In genomic region chr17:12881216-12881615, GRCm38 (mm10) we compare ENCODE assay signal across 37 mouse cellular contexts. TPM values are rescaled to one million over a fixed set of nuclear protein-coding genes. Genes with fewer than 3 reads are reported as not detected.
DNase-seq lines count a peak whose midpoint lies in the region; ATAC-seq and TF ChIP-seq lines count a peak whose summit lies in the region.
"Had no signal": no experiment of that assay in that cellular context is flagged by ENCODE, and none has a peak within 500 bp of the region (broad histone marks: within the 10 kb centered on the region; RNA-seq: fewer than 3 reads in every experiment).

No protein-coding gene starts in this region.

- peak; percentile 30; the same call in 1 of the 2 replicates for TF ChIP-seq CTCF in liver, embryonic 14.5 days (IDR thresholded peaks at IDR 0.05; ENCODE audit: low read depth)
- peak; percentile 25; the same call in 1 of the 2 replicates for TF ChIP-seq CTCF in midbrain, postnatal 0 days (IDR thresholded peaks at IDR 0.05)
- peak; percentile 6; the same call in 1 of the 2 replicates for TF ChIP-seq CTCF in E14TG2a.4 (conservative IDR thresholded peaks at IDR 0.05; ENCODE audit: low read length)

- 59% methylated on average over 1 of the region's 1 CpGs for WGBS in liver, embryonic 14.5 days (ENCODE audit: insufficient replicate concordance)
- WGBS in liver, embryonic 11.5 days = 84% methylated on average over 1 of the region's 1 CpGs
- 92% methylated on average over 1 of the region's 1 CpGs for WGBS in midbrain, postnatal 0 days
- 84% methylated on average over 1 of the region's 1 CpGs for WGBS in midbrain, embryonic 15.5 days

- no peaks in the 10 kb centered on the region for H3K4me1 ChIP-seq in liver, embryonic 14.5 days (replicated peaks; ENCODE audit: control insufficient read depth in 2 of 2, insufficient read depth in 2 of 2, low read length in 1 of 2)
- H3K4me1 ChIP-seq in liver, embryonic 11.5 days (replicated peaks; ENCODE audit: control insufficient read depth, insufficient read depth, low read length) = no peaks in the 10 kb centered on the region
- H3K4me1 ChIP-seq in midbrain, postnatal 0 days (ENCODE audit: insufficient read depth, low read length) = no peaks in the 10 kb centered on the region
- 0 out of 2 replicates have a peak, but pooled peaks cover 4% of the 10 kb centered on the region for H3K4me1 ChIP-seq in midbrain, embryonic 15.5 days
- H3K4me1 ChIP-seq in E14TG2a.4 (replicated peaks; ENCODE audit: low read depth, low read length) = peaks cover 38% of the 10 kb centered on the region
- H3K4me1 ChIP-seq: forebrain, embryonic 13.5 days; stomach, embryonic 15.5 days had no signal

- H3K4me3 ChIP-seq in liver, embryonic 14.5 days (ENCODE audit: insufficient read depth in 1 of 2, low read depth in 2 of 2, low read length in 2 of 2) = no peak overlapping the region
- H3K4me3 ChIP-seq in liver, embryonic 11.5 days (ENCODE audit: low read depth, low read length) = no peak overlapping the region
- no peak overlapping the region for H3K4me3 ChIP-seq in midbrain, postnatal 0 days (ENCODE audit: low read depth, low read length)
- H3K4me3 ChIP-seq in midbrain, embryonic 15.5 days = no peak overlapping the region
- no peak overlapping the region for H3K4me3 ChIP-seq in E14TG2a.4 (replicated peaks; ENCODE audit: low read length)
- H3K4me3 ChIP-seq: forebrain, embryonic 13.5 days; limb, embryonic 12.5 days; liver, embryonic 12.5 days; megakaryocyte, embryonic 14.5 days; myocyte; stomach, embryonic 15.5 days had no signal

- no peak for DNase-seq in liver, embryonic 14.5 days (ENCODE audit: low read depth in 3 of 3, low spot score in 3 of 3)
- no peak for DNase-seq in liver, embryonic 11.5 days (ENCODE audit: low spot score)
- no peak for DNase-seq in midbrain, postnatal 0 days (ENCODE audit: low spot score)
- DNase-seq in induced T-regulatory cell, adult 2 months (ENCODE audit: low read depth) = peak; percentile 34
- DNase-seq in right cerebral cortex, adult 2 months (ENCODE audit: low spot score in 2 of 2) = no peak
- DNase-seq: adrenal gland, postnatal 10 days; cerebellum, adult 9-10 months; cerebellum, postnatal 36 days; gastrocnemius, postnatal 25 days; heart, adult 11 months; heart, postnatal 4 days; kidney, adult 2 months; layer of hippocampus, adult 9-11 months; lung, adult 2 months; lung, postnatal 4 days; midbrain, embryonic 14.5 days; right cerebral cortex, postnatal 14 days; thymus, postnatal 14 days had no signal

- H3K4me2 ChIP-seq in liver, embryonic 14.5 days (ENCODE audit: low read depth) = no peak overlapping the region
- H3K4me2 ChIP-seq in liver, embryonic 11.5 days = no peak overlapping the region
- H3K4me2 ChIP-seq in midbrain, postnatal 0 days (ENCODE audit: low read depth, low read length, poor library complexity, severe bottlenecking) = no peak overlapping the region
- H3K4me2 ChIP-seq in midbrain, embryonic 15.5 days = no peak overlapping the region
- H3K4me2 ChIP-seq: forebrain, embryonic 13.5 days; heart, embryonic 11.5 days; hindbrain, embryonic 14.5 days; limb, embryonic 12.5 days; liver, embryonic 12.5 days; stomach, embryonic 15.5 days had no signal

- no peaks in the 10 kb centered on the region for H3K36me3 ChIP-seq in liver, embryonic 14.5 days (replicated peaks; ENCODE audit: control insufficient read depth, insufficient read depth, low read depth)
- no peaks in the 10 kb centered on the region for H3K36me3 ChIP-seq in liver, embryonic 11.5 days (ENCODE audit: control insufficient read depth, insufficient read depth, low read length)
- no peaks in the 10 kb centered on the region for H3K36me3 ChIP-seq in midbrain, postnatal 0 days (ENCODE audit: insufficient read depth, low read length)
- H3K36me3 ChIP-seq in midbrain, embryonic 15.5 days (replicated peaks) = no peaks in the 10 kb centered on the region
- no peaks in the 10 kb centered on the region for H3K36me3 ChIP-seq in E14TG2a.4 (ENCODE audit: insufficient read depth, low read length)
- H3K36me3 ChIP-seq: limb, embryonic 12.5 days; liver, embryonic 12.5 days; stomach, embryonic 15.5 days had no signal

- ATAC-seq in liver, embryonic 14.5 days (ENCODE audit: insufficient read depth) = no peak
- no peak for ATAC-seq in liver, embryonic 11.5 days (replicated peaks; ENCODE audit: low FRiP score)
- no peak for ATAC-seq in midbrain, postnatal 0 days (ENCODE audit: low FRiP score)
- no peak for ATAC-seq in midbrain, embryonic 15.5 days (replicated peaks)
- no peak for ATAC-seq in megakaryocyte-erythroid progenitor cell, adult 5-6 weeks (replicated peaks; ENCODE audit: low FRiP score, low TSS enrichment, poor library complexity, severe bottlenecking)
- ATAC-seq: inflammation-experienced regulatory T-cells, adult 6 months; liver, embryonic 12.5 days had no signal

- no peaks in the 10 kb centered on the region for H3K27me3 ChIP-seq in liver, embryonic 14.5 days (ENCODE audit: control insufficient read depth, insufficient read depth, low read length)
- no peaks in the 10 kb centered on the region; the same call in 1 of the 2 replicates for H3K27me3 ChIP-seq in liver, embryonic 11.5 days (replicated peaks; ENCODE audit: control insufficient read depth, insufficient read depth, low read length)
- H3K27me3 ChIP-seq in midbrain, postnatal 0 days (ENCODE audit: insufficient read depth, low read length) = no peaks in the 10 kb centered on the region
- H3K27me3 ChIP-seq in midbrain, embryonic 15.5 days (replicated peaks) = no peaks in the 10 kb centered on the region
- peaks cover 26% of the 10 kb centered on the region for H3K27me3 ChIP-seq in E14TG2a.4 (ENCODE audit: insufficient read depth, low read length)
- H3K27me3 ChIP-seq: forebrain, embryonic 13.5 days; limb, embryonic 12.5 days; stomach, embryonic 15.5 days had no signal

- no peak overlapping the region for H3K27ac ChIP-seq in liver, embryonic 14.5 days
- H3K27ac ChIP-seq in liver, embryonic 11.5 days (ENCODE audit: low read depth, low read length) = no peak overlapping the region
- no peak overlapping the region for H3K27ac ChIP-seq in midbrain, postnatal 0 days (ENCODE audit: low read depth, low read length)
- H3K27ac ChIP-seq in midbrain, embryonic 15.5 days = no peak overlapping the region
- H3K27ac ChIP-seq: forebrain, embryonic 13.5 days; hindbrain, embryonic 14.5 days; limb, embryonic 12.5 days; liver, embryonic 12.5 days; stomach, embryonic 15.5 days had no signal

- TF ChIP-seq EP300 in liver, embryonic 14.5 days (IDR thresholded peaks at IDR 0.05; ENCODE audit: low read depth) = no peak

- H3K9ac ChIP-seq in liver, embryonic 14.5 days (replicated peaks) = no peak overlapping the region
- no peak overlapping the region for H3K9ac ChIP-seq in liver, embryonic 11.5 days (ENCODE audit: low read depth, low read length)
- H3K9ac ChIP-seq in midbrain, postnatal 0 days (replicated peaks; ENCODE audit: low read length, poor library complexity, severe bottlenecking) = no peak overlapping the region
- no peak overlapping the region for H3K9ac ChIP-seq in midbrain, embryonic 15.5 days
- H3K9ac ChIP-seq: forebrain, embryonic 13.5 days; hindbrain, embryonic 14.5 days; limb, embryonic 12.5 days; liver, embryonic 12.5 days; stomach, embryonic 15.5 days had no signal

- no peaks in the 10 kb centered on the region for H3K9me3 ChIP-seq in liver, embryonic 14.5 days (ENCODE audit: control insufficient read depth, low read length)
- H3K9me3 ChIP-seq in liver, embryonic 11.5 days (ENCODE audit: control insufficient read depth, low read length) = no peaks in the 10 kb centered on the region
- H3K9me3 ChIP-seq in midbrain, postnatal 0 days (ENCODE audit: low read length) = no peaks in the 10 kb centered on the region
- no peaks in the 10 kb centered on the region for H3K9me3 ChIP-seq in midbrain, embryonic 15.5 days
- H3K9me3 ChIP-seq in E14TG2a.4 (ENCODE audit: low read length) = no peaks in the 10 kb centered on the region
- H3K9me3 ChIP-seq: forebrain, embryonic 13.5 days; limb, embryonic 12.5 days; liver, embryonic 12.5 days; megakaryocyte, embryonic 14.5 days; stomach, embryonic 15.5 days had no signal

RNA-seq across cellular contexts. Expression of gene Mrgprh, which starts 5.4 kb away (rescaled TPM):
- polyA plus RNA-seq in liver, embryonic 14.5 days (2012; rRNA removed) = not detected in 2 replicates
- polyA plus RNA-seq in liver, embryonic 14.5 days (2014; fragmentation: Nextera tagmentation; extraction: Ambion mirVana) = not detected in 2 replicates
- polyA plus RNA-seq in liver, embryonic 11.5 days (2014; fragmentation: Nextera tagmentation; extraction: Ambion mirVana) = not detected in 2 replicates
- total RNA-seq in midbrain, postnatal 0 days (2014; rRNA removed) = not detected in 2 replicates
- not detected in 2 replicates for polyA plus RNA-seq in midbrain, postnatal 0 days (2015; fragmentation: Nextera tagmentation; extraction: Ambion mirVana)
- not detected in 2 replicates for polyA plus RNA-seq in midbrain, embryonic 15.5 days (2015; fragmentation: Nextera tagmentation; extraction: Ambion mirVana)
- not detected in 2 replicates for total RNA-seq in megakaryocyte-erythroid progenitor cell, adult 5-6 weeks (2014; fragmentation: Nextera tagmentation)
- total RNA-seq in megakaryocyte-erythroid progenitor cell, adult 5-6 weeks (2017) = not detected in 2 replicates
- total RNA-seq: left cerebral cortex, adult 18-20 months had no signal
- polyA plus RNA-seq: embryonic facial prominence, embryonic 11.5 days; forebrain, embryonic 13.5 days; heart, embryonic 16.5 days; hindbrain, embryonic 14.5 days; inflammation-experienced regulatory T-cells, adult 6 months; kidney, embryonic 16.5 days; liver, embryonic 12.5 days; midbrain, embryonic 14.5 days; myocyte; neural tube, embryonic 14.5 days; small intestine, adult 2 months had no signal

RNA-seq across cellular contexts. Expression of gene Mas1, which starts 13.3 kb away (rescaled TPM):
- polyA plus RNA-seq in liver, embryonic 14.5 days (2012; rRNA removed) = 0.08 and 0.16 TPM in 2 replicates
- not detected in 2 replicates for polyA plus RNA-seq in liver, embryonic 14.5 days (2014; fragmentation: Nextera tagmentation; extraction: Ambion mirVana)
- 0.25 and 0.36 TPM in 2 replicates for polyA plus RNA-seq in liver, embryonic 11.5 days (2014; fragmentation: Nextera tagmentation; extraction: Ambion mirVana)
- total RNA-seq in midbrain, postnatal 0 days (2014; rRNA removed) = not detected in 2 replicates
- polyA plus RNA-seq in midbrain, postnatal 0 days (2015; fragmentation: Nextera tagmentation; extraction: Ambion mirVana) = 0.27 TPM in 1 of 2 replicates, not detected in the other
- 0.13 TPM in 1 of 2 replicates, not detected in the other for polyA plus RNA-seq in midbrain, embryonic 15.5 days (2015; fragmentation: Nextera tagmentation; extraction: Ambion mirVana)
- not detected in 2 replicates for total RNA-seq in megakaryocyte-erythroid progenitor cell, adult 5-6 weeks (2014; fragmentation: Nextera tagmentation)
- not detected in 2 replicates for total RNA-seq in megakaryocyte-erythroid progenitor cell, adult 5-6 weeks (2017)
- polyA plus RNA-seq: forebrain, embryonic 13.5 days; large intestine, adult 2 months; small intestine, adult 2 months had no signal

RNA-seq across cellular contexts. Expression of gene Pnldc1, which starts 28.8 kb away (rescaled TPM):
- 0.38 and 0.44 TPM in 2 replicates for polyA plus RNA-seq in liver, embryonic 14.5 days (2012; rRNA removed)
- polyA plus RNA-seq in liver, embryonic 14.5 days (2014; fragmentation: Nextera tagmentation; extraction: Ambion mirVana) = 0.15 and 0.50 TPM in 2 replicates
- 1.8 and 1.9 TPM in 2 replicates for polyA plus RNA-seq in liver, embryonic 11.5 days (2014; fragmentation: Nextera tagmentation; extraction: Ambion mirVana)
- total RNA-seq in midbrain, postnatal 0 days (2014; rRNA removed) = 0.88 and 1.8 TPM in 2 replicates
- polyA plus RNA-seq in midbrain, postnatal 0 days (2015; fragmentation: Nextera tagmentation; extraction: Ambion mirVana) = 1.1 and 1.3 TPM in 2 replicates
- polyA plus RNA-seq in midbrain, embryonic 15.5 days (2015; fragmentation: Nextera tagmentation; extraction: Ambion mirVana) = 1.6 and 2.2 TPM in 2 replicates
- 12.4 TPM in 1 of 2 replicates, not detected in the other for total RNA-seq in megakaryocyte-erythroid progenitor cell, adult 5-6 weeks (2014; fragmentation: Nextera tagmentation)
- total RNA-seq in megakaryocyte-erythroid progenitor cell, adult 5-6 weeks (2017) = 0.15 TPM in 1 of 2 replicates, not detected in the other

RNA-seq across cellular contexts. Expression of gene Tcp1, which starts 34.3 kb away (rescaled TPM):
- polyA plus RNA-seq in liver, embryonic 14.5 days (2012; rRNA removed) = 68.1 and 110 TPM in 2 replicates
- 249 and 251 TPM in 2 replicates for polyA plus RNA-seq in liver, embryonic 14.5 days (2014; fragmentation: Nextera tagmentation; extraction: Ambion mirVana)
- 549 and 610 TPM in 2 replicates for polyA plus RNA-seq in liver, embryonic 11.5 days (2014; fragmentation: Nextera tagmentation; extraction: Ambion mirVana)
- total RNA-seq in midbrain, postnatal 0 days (2014; rRNA removed) = 330 and 377 TPM in 2 replicates
- 330 and 375 TPM in 2 replicates for polyA plus RNA-seq in midbrain, postnatal 0 days (2015; fragmentation: Nextera tagmentation; extraction: Ambion mirVana)
- 325 and 344 TPM in 2 replicates for polyA plus RNA-seq in midbrain, embryonic 15.5 days (2015; fragmentation: Nextera tagmentation; extraction: Ambion mirVana)
- 481 and 497 TPM in 2 replicates for total RNA-seq in megakaryocyte-erythroid progenitor cell, adult 5-6 weeks (2014; fragmentation: Nextera tagmentation)
- total RNA-seq in megakaryocyte-erythroid progenitor cell, adult 5-6 weeks (2017) = 1,112 and 1,392 TPM in 2 replicates

RNA-seq across cellular contexts. Expression of gene Mrpl18, which starts 34.9 kb away (rescaled TPM):
- 45.5 and 55.4 TPM in 2 replicates for polyA plus RNA-seq in liver, embryonic 14.5 days (2012; rRNA removed)
- 107 and 111 TPM in 2 replicates for polyA plus RNA-seq in liver, embryonic 14.5 days (2014; fragmentation: Nextera tagmentation; extraction: Ambion mirVana)
- 256 and 263 TPM in 2 replicates for polyA plus RNA-seq in liver, embryonic 11.5 days (2014; fragmentation: Nextera tagmentation; extraction: Ambion mirVana)
- 34.0 TPM in 2 replicates for total RNA-seq in midbrain, postnatal 0 days (2014; rRNA removed)
- 111 and 118 TPM in 2 replicates for polyA plus RNA-seq in midbrain, postnatal 0 days (2015; fragmentation: Nextera tagmentation; extraction: Ambion mirVana)
- polyA plus RNA-seq in midbrain, embryonic 15.5 days (2015; fragmentation: Nextera tagmentation; extraction: Ambion mirVana) = 113 and 129 TPM in 2 replicates
- total RNA-seq in megakaryocyte-erythroid progenitor cell, adult 5-6 weeks (2014; fragmentation: Nextera tagmentation) = 165 and 221 TPM in 2 replicates
- total RNA-seq in megakaryocyte-erythroid progenitor cell, adult 5-6 weeks (2017) = 214 and 219 TPM in 2 replicates
